Mouse (Mus musculus) midbrain, embryonic 12.5 days (tissue): ENCODE measurements at regions not wholly inside any gene's neighbourhood (a gene's known extent, or its start where the extent isn't known, plus 50 kb on each side); places are given as distances from the start of the nearest gene placed in this dataset.

Experiments used
- ATAC-seq: fragments of 200-750 bp; cut with Nextera tagmentation; 2 replicates; pipeline ENCODE4 v1.8.0; 2017; ENCODE audit warnings: low read depth, moderate TSS enrichment, moderate library complexity; ENCODE audit not compliant: low FRiP score
- H3K27ac ChIP-seq: fragments of 300-500 bp; sonication (generic); replicated peaks from 2 replicates; pipeline ENCODE4 v1.5.1; 2016; ENCODE audit warnings: mild to moderate bottlenecking
- H3K27me3 ChIP-seq: fragments of 300-500 bp; sonication (generic); 2 replicates; pipeline ENCODE4 v1.6.1; 2016; ENCODE audit warnings: mild to moderate bottlenecking
- H3K36me3 ChIP-seq: fragments of 300-500 bp; sonication (generic); 2 replicates; pipeline ENCODE4 v1.6.1; 2016
- H3K4me1 ChIP-seq: fragments of 300-500 bp; sonication (generic); 2 replicates; pipeline ENCODE4 v1.6.1; 2016
- H3K4me2 ChIP-seq: fragments of 300-500 bp; sonication (generic); replicated peaks from 2 replicates; pipeline ENCODE4 v1.6.1; 2016; ENCODE audit warnings: mild to moderate bottlenecking, moderate library complexity
- H3K4me3 ChIP-seq: fragments of 300-500 bp; sonication (generic); 2 replicates; pipeline ENCODE4 v1.5.1; 2016; ENCODE audit warnings: mild to moderate bottlenecking
- H3K9ac ChIP-seq: fragments of 300-500 bp; sonication (generic); replicated peaks from 2 replicates; pipeline ENCODE4 v1.6.1; 2016; ENCODE audit warnings: mild to moderate bottlenecking, moderate library complexity
- H3K9me3 ChIP-seq: fragments of 300-500 bp; sonication (generic); 2 replicates; pipeline ENCODE4 v1.6.1; 2016; ENCODE audit warnings: mild to moderate bottlenecking
- WGBS: fragments of 180-500 bp; shearing (Covaris S2); methylation state at CpG from one replicate; pipeline ENCODE4 v1.1.7; 2016; 5-methylcytosine and 5-hydroxymethylcytosine counted together

- WGBS: 86% methylated on average over 3 of the region's 3 CpGs
- no peak overlapping the region for H3K4me3 ChIP-seq
- H3K9ac ChIP-seq: no peak overlapping the region
- H3K4me2 ChIP-seq: no peak overlapping the region
- no peaks in the 10 kb centered on the region for H3K9me3 ChIP-seq
- no peaks in the 10 kb centered on the region for H3K36me3 ChIP-seq
- no peaks in the 10 kb centered on the region for H3K27me3 ChIP-seq
- ATAC-seq: no peak
- H3K4me1 ChIP-seq: no peaks in the 10 kb centered on the region
- H3K27ac ChIP-seq: no peak overlapping the region
These were observed 300.4 kb upstream of the Kynu start for GRCm38 (mm10) chr2:43254709-43255108.

GRCm38 (mm10) chr2:43270802-43271201, 284.3 kb upstream of the Kynu start:
- 88% methylated on average over 1 of the region's 1 CpGs for WGBS
- Histone ChIP-seq H3K27ac (no peak overlapping the region), H3K9ac (no peak overlapping the region), H3K4me1 (no peaks in the 10 kb centered on the region), H3K27me3 (no peaks in the 10 kb centered on the region), H3K4me3 (no peak overlapping the region), H3K36me3 (no peaks in the 10 kb centered on the region), H3K9me3 (no peaks in the 10 kb centered on the region), H3K4me2 (no peak overlapping the region)
- ATAC-seq: no peak

GRCm38 (mm10) chr2:43272080-43272479, 283.0 kb upstream of the Kynu start:
- peak; percentile 83 for ATAC-seq
- H3K4me2 ChIP-seq: no peak overlapping the region
- H3K27me3 ChIP-seq: no peaks in the 10 kb centered on the region
- no peak overlapping the region for H3K9ac ChIP-seq
- H3K36me3 ChIP-seq: no peaks in the 10 kb centered on the region
- no peak overlapping the region for H3K27ac ChIP-seq
- no peaks in the 10 kb centered on the region for H3K4me1 ChIP-seq
- WGBS: 71% methylated on average over 9 of the region's 9 CpGs
- H3K9me3 ChIP-seq: no peaks in the 10 kb centered on the region
- H3K4me3 ChIP-seq: no peak overlapping the region

- H3K27me3 ChIP-seq: no peaks in the 10 kb centered on the region
- H3K4me3 ChIP-seq: no peak overlapping the region
- no peak overlapping the region for H3K9ac ChIP-seq
- WGBS: 91% methylated on average over 2 of the region's 2 CpGs
- H3K9me3 ChIP-seq: no peaks in the 10 kb centered on the region
- H3K36me3 ChIP-seq: no peaks in the 10 kb centered on the region
- no peaks in the 10 kb centered on the region for H3K4me1 ChIP-seq
- no peak overlapping the region for H3K27ac ChIP-seq
- no peak for ATAC-seq
- no peak overlapping the region for H3K4me2 ChIP-seq
These were observed 281.1 kb upstream of the Kynu start for GRCm38 (mm10) chr2:43274012-43274411.

GRCm38 (mm10) chr2:43295801-43296200, 259.3 kb upstream of the Kynu start:
- no peaks in the 10 kb centered on the region for H3K27me3 ChIP-seq
- no peak overlapping the region for H3K9ac ChIP-seq
- no peak overlapping the region for H3K27ac ChIP-seq
- no peak overlapping the region for H3K4me3 ChIP-seq
- no peaks in the 10 kb centered on the region for H3K9me3 ChIP-seq
- H3K36me3 ChIP-seq: no peaks in the 10 kb centered on the region
- H3K4me2 ChIP-seq: no peak overlapping the region
- 92% methylated on average over 2 of the region's 2 CpGs for WGBS
- no peaks in the 10 kb centered on the region for H3K4me1 ChIP-seq
- ATAC-seq: no peak

- Histone ChIP-seq H3K4me1 (no peaks in the 10 kb centered on the region), H3K4me3 (no peak overlapping the region), H3K36me3 (no peaks in the 10 kb centered on the region), H3K27me3 (no peaks in the 10 kb centered on the region), H3K4me2 (no peak overlapping the region), H3K9me3 (no peaks in the 10 kb centered on the region), H3K27ac (no peak overlapping the region), H3K9ac (no peak overlapping the region)
- ATAC-seq: no peak
- WGBS: 100% methylated on average over 1 of the region's 1 CpGs
These were observed 231.3 kb upstream of the Kynu start for GRCm38 (mm10) chr2:43323836-43324235.

- ATAC-seq: no peak
- Histone ChIP-seq H3K4me1 (no peaks in the 10 kb centered on the region), H3K9me3 (no peaks in the 10 kb centered on the region), H3K27me3 (no peaks in the 10 kb centered on the region), H3K27ac (no peak overlapping the region), H3K36me3 (no peaks in the 10 kb centered on the region), H3K4me3 (no peak overlapping the region), H3K9ac (no peak overlapping the region), H3K4me2 (no peak overlapping the region)
- WGBS: 80% methylated on average over 2 of the region's 2 CpGs
These were observed 190.8 kb upstream of the Kynu start for GRCm38 (mm10) chr2:43364301-43364700.

- no peaks in the 10 kb centered on the region for H3K9me3 ChIP-seq
- no peak overlapping the region for H3K9ac ChIP-seq
- H3K36me3 ChIP-seq: no peaks in the 10 kb centered on the region
- no peak overlapping the region for H3K27ac ChIP-seq
- H3K4me1 ChIP-seq: no peaks in the 10 kb centered on the region
- 11% methylated on average over 2 of the region's 2 CpGs for WGBS
- no peaks in the 10 kb centered on the region for H3K27me3 ChIP-seq
- H3K4me3 ChIP-seq: no peak overlapping the region
- H3K4me2 ChIP-seq: no peak overlapping the region
- ATAC-seq: no peak
These were observed 189.3 kb upstream of the Kynu start for GRCm38 (mm10) chr2:43365812-43366211.

- no peaks in the 10 kb centered on the region for H3K36me3 ChIP-seq
- H3K27ac ChIP-seq: no peak overlapping the region
- no peaks in the 10 kb centered on the region for H3K9me3 ChIP-seq
- no peaks in the 10 kb centered on the region for H3K4me1 ChIP-seq
- H3K27me3 ChIP-seq: no peaks in the 10 kb centered on the region
- no peak overlapping the region for H3K9ac ChIP-seq
- no peak overlapping the region for H3K4me2 ChIP-seq
- no peak for ATAC-seq
- no peak overlapping the region for H3K4me3 ChIP-seq
These were observed 151.8 kb upstream of the Kynu start for GRCm38 (mm10) chr2:43403348-43403747.

- Histone ChIP-seq H3K4me3 (no peak overlapping the region), H3K4me2 (no peak overlapping the region), H3K9me3 (no peaks in the 10 kb centered on the region), H3K36me3 (no peaks in the 10 kb centered on the region), H3K27me3 (no peaks in the 10 kb centered on the region), H3K4me1 (no peaks in the 10 kb centered on the region), H3K27ac (no peak overlapping the region), H3K9ac (no peak overlapping the region)
- no peak for ATAC-seq
- 86% methylated on average over 6 of the region's 6 CpGs for WGBS
These were observed 150.8 kb upstream of the Kynu start for GRCm38 (mm10) chr2:43404163-43404967.

GRCm38 (mm10) chr2:43437251-43437650, 117.9 kb upstream of the Kynu start:
- Histone ChIP-seq H3K4me2 (no peak overlapping the region), H3K4me3 (no peak overlapping the region), H3K9me3 (no peaks in the 10 kb centered on the region), H3K27me3 (no peaks in the 10 kb centered on the region), H3K9ac (no peak overlapping the region), H3K36me3 (no peaks in the 10 kb centered on the region), H3K27ac (no peak overlapping the region), H3K4me1 (peaks cover 6% of the 10 kb centered on the region; the same call in 1 of the 2 replicates)
- ATAC-seq: no peak
- WGBS: 19% methylated on average over 3 of the region's 3 CpGs

GRCm38 (mm10) chr2:43455158-43455873, 99.8 kb upstream of the Kynu start:
- Histone ChIP-seq H3K36me3 (no peaks in the 10 kb centered on the region), H3K27me3 (no peaks in the 10 kb centered on the region), H3K4me2 (no peak overlapping the region), H3K4me1 (no peaks in the 10 kb centered on the region), H3K27ac (no peak overlapping the region), H3K4me3 (no peak overlapping the region), H3K9me3 (no peaks in the 10 kb centered on the region), H3K9ac (no peak overlapping the region)
- 87% methylated on average over 10 of the region's 10 CpGs for WGBS
- no peak for ATAC-seq
